ENCODE assay signal across 7 mouse cellular contexts in genomic region chr5:93129953-93130352, GRCm38 (mm10). TPM values are rescaled to one million over a fixed set of nuclear protein-coding genes. Genes with fewer than 3 reads are reported as not detected.
DNase-seq lines count a peak whose midpoint lies in the region; ATAC-seq and TF ChIP-seq lines count a peak whose summit lies in the region.

No protein-coding gene starts in this region.

- no peak overlapping the region for H3K9ac ChIP-seq in heart, embryonic 16.5 days (ENCODE audit: low read length)
- H3K9ac ChIP-seq in limb, embryonic 13.5 days, result no peak overlapping the region

- intact Hi-C loops in left cerebral cortex, adult 2 months (cut with DNase I), result loop anchor here (5.0 kb wide), 1 partner anchor 38 kb away; the partner anchor contains the start of gene Sept11

- H3K27ac ChIP-seq in heart, embryonic 16.5 days (ENCODE audit: low read length), result peak overlapping the region; percentile 78
- peak overlapping the region; percentile 87 for H3K27ac ChIP-seq in limb, embryonic 13.5 days
- no peak overlapping the region for H3K27ac ChIP-seq in left cerebral cortex, adult 2 months

- no peak overlapping the region for H3K4me2 ChIP-seq in heart, embryonic 16.5 days (ENCODE audit: low read depth, low read length)
- H3K4me2 ChIP-seq in limb, embryonic 13.5 days (replicated peaks), result peak overlapping the region; percentile 41

- no peaks in the 10 kb centered on the region for H3K9me3 ChIP-seq in E14TG2a.4 (ENCODE audit: low read length)
- H3K9me3 ChIP-seq in heart, embryonic 16.5 days (replicated peaks; ENCODE audit: control insufficient read depth, low read length), result no peaks in the 10 kb centered on the region
- H3K9me3 ChIP-seq in limb, embryonic 13.5 days, result no peaks in the 10 kb centered on the region

- 0 out of 2 replicates have a peak overlapping the region, but pooled peaks have one; percentile 17 for H3K4me3 ChIP-seq in E14TG2a.4 (replicated peaks; ENCODE audit: low read length)
- no peak overlapping the region for H3K4me3 ChIP-seq in heart, embryonic 16.5 days (ENCODE audit: low read length)
- H3K4me3 ChIP-seq in limb, embryonic 13.5 days, result no peak overlapping the region
- no peak overlapping the region for H3K4me3 ChIP-seq in left cerebral cortex, adult 2 months

- no peaks in the 10 kb centered on the region for H3K27me3 ChIP-seq in E14TG2a.4 (ENCODE audit: insufficient read depth, low read length)
- no peaks in the 10 kb centered on the region for H3K27me3 ChIP-seq in heart, embryonic 16.5 days (ENCODE audit: control insufficient read depth, insufficient read depth, low read length)
- H3K27me3 ChIP-seq in limb, embryonic 13.5 days, result no peaks in the 10 kb centered on the region

- peak; percentile 59 for ATAC-seq in heart, embryonic 16.5 days (replicated peaks; ENCODE audit: extremely low read depth, insufficient read depth, low FRiP score)
- peak; percentile 84 for ATAC-seq in limb, embryonic 13.5 days (ENCODE audit: low FRiP score, low read depth)

- 16% methylated on average over 4 of the region's 4 CpGs for WGBS in heart, embryonic 16.5 days
- 5% methylated on average over 4 of the region's 4 CpGs for WGBS in limb, embryonic 13.5 days

- DNase-seq in 3T3-L1 (ENCODE audit: low read depth, low spot score), result peak; percentile 95
- DNase-seq in adrenal gland, postnatal 10 days, result no peak
- no peak for DNase-seq in right cerebral cortex, postnatal 4 days
- DNase-seq in left cerebral cortex, adult 2 months (ENCODE audit: extremely low spot score in 1 of 2, low spot score in 2 of 2), result no peak

- H3K4me1 ChIP-seq in E14TG2a.4 (replicated peaks; ENCODE audit: low read depth, low read length), result peaks cover 92% of the 10 kb centered on the region
- peaks cover 82% of the 10 kb centered on the region for H3K4me1 ChIP-seq in heart, embryonic 16.5 days (ENCODE audit: control insufficient read depth, insufficient read depth, low read length)
- peaks cover 99% of the 10 kb centered on the region for H3K4me1 ChIP-seq in limb, embryonic 13.5 days

- no peak for TF ChIP-seq CTCF in E14TG2a.4 (conservative IDR thresholded peaks at IDR 0.05; ENCODE audit: low read length)
- no peak for TF ChIP-seq CTCF in left cerebral cortex, adult 2 months (IDR thresholded peaks at IDR 0.05)

- H3K36me3 ChIP-seq in E14TG2a.4 (ENCODE audit: insufficient read depth, low read length), result peaks cover 26% of the 10 kb centered on the region; the same call in 1 of the 2 replicates
- no peaks in the 10 kb centered on the region for H3K36me3 ChIP-seq in heart, embryonic 16.5 days (ENCODE audit: control insufficient read depth, insufficient read depth)
- H3K36me3 ChIP-seq in limb, embryonic 13.5 days, result no peaks in the 10 kb centered on the region

RNA-seq across cellular contexts. Expression of gene Sept11, which starts 36.7 kb away (rescaled TPM):
- polyA plus RNA-seq in heart, embryonic 16.5 days (2015; fragmentation: Nextera tagmentation; extraction: Ambion mirVana), result 89.7 and 92.8 TPM in 2 replicates
- 212 and 226 TPM in 2 replicates for polyA plus RNA-seq in limb, embryonic 13.5 days (2015; fragmentation: Nextera tagmentation; extraction: Ambion mirVana)
- total RNA-seq in adrenal gland, postnatal 10 days (2021), result 10 to 100 TPM; 67.7 to 77.8 TPM
- total RNA-seq in left cerebral cortex, adult 2 months (2021), result 100 to 1,000 TPM; 197 to 203 TPM
